Mouse (Mus musculus) cortical plate, adult 2 months (tissue): ENCODE data around the gene Nrap.

Experiments used
- CTCF ChIP-seq: fragments of 200-500 bp; IDR thresholded peaks from 2 replicates; pipeline ENCODE4 v1.5.1; 2011; ENCODE audit warnings: mild to moderate bottlenecking, control low read depth, low read length; ENCODE audit not compliant: insufficient read depth; ENCODE audit errors: extremely low read depth
- POLR2A ChIP-seq: fragments of 200-500 bp; IDR thresholded peaks from 2 replicates; pipeline ENCODE4 v1.6.1; 2011; ENCODE audit warnings: mild to moderate bottlenecking, low read length, control low read depth; ENCODE audit not compliant: insufficient read depth; ENCODE audit errors: extremely low read depth

- TF ChIP-seq CTCF (no peak), POLR2A (no peak)
Measured at GRCm38 (mm10) chr19:56389879-56390278, at the start of gene Nrap.
